Mouse (Mus musculus) stomach, postnatal 0 days (tissue): ENCODE data around the gene Rai14.

Experiments
- CTCF ChIP-seq: IDR thresholded peaks from 2 replicates; pipeline ENCODE4 v1.5.1; 2016; ENCODE audit warnings: antibody characterized with exemption, low read depth, mild to moderate bottlenecking, moderate library complexity
- EP300 ChIP-seq: optimal IDR thresholded peaks from 2 replicates; pipeline ENCODE3; 2016; ENCODE audit warnings: antibody characterized with exemption

DNA sequence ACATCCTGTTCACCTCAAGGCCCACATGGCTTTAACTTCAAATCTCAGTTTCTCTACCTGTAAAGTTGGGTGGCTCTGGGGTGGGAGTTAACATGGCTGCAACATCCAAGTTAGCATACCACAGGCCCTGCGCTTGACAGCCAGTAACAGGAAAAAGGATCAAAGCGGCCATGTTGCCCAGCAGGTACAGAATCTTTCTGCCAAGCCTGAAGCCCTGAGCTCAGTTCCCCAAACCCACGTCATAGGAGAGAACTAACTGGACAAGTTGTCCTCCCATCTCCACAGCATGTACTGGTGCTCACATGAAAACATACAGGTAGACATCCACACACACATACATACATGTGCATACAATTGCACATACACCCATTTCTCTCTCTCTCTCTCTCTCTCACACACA lies 2.1 kb downstream of the Rai14 start:
- no peak for TF ChIP-seq CTCF
- TF ChIP-seq EP300 = no peak
